Mouse (Mus musculus): ENCODE data around the gene Cyp4f15.
"Not testable (repeated sequence)": the region's sequence is repeated elsewhere in the genome, so short reads cannot be mapped to it uniquely, and the experiment has no call there.

Cyp4f15 gene

DNA sequence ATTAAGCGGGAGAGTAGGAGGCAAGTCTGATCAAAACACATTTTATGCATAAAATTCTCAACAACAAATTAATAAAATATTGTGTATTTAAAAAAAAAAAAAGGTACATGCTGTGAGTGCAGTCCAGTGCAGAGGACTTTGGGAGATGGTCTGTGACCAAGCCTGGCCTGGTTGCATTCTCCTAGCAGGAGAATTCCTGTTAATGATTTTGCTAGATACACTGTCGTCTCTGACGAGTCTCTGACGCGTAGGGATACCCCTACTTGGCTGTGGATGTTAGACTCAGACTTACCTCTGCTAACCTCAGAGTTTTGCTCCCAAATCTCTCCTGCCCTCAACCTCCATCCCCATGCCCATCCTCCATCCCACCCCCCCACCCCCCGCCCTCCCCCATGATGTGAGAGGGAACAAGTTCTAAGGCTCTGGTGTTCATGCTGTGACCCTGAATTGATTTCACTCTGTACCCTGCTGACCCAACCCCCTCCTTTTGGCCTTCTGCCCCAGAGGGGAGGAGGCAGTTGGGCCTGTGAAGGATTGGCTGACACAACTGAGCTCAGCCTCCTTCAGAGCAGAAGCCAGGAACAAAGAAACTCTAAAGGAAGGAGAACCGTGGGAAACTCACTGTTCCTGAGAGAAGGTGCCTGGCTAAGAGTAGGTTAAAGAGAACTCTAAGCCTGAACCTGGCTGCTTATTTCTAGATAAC is at the start of gene Cyp4f15:
TSS of gene Cyp4f15 (plus strand) at position 580 of the 703 bp plus-strand sequence.
- peak; percentile 41 for DNase-seq

GRCm38 (mm10) chr17:32636341-32636740 is 49.1 kb upstream of the Cyp4f15 start:
- DNase-seq, result no peak

DNA sequence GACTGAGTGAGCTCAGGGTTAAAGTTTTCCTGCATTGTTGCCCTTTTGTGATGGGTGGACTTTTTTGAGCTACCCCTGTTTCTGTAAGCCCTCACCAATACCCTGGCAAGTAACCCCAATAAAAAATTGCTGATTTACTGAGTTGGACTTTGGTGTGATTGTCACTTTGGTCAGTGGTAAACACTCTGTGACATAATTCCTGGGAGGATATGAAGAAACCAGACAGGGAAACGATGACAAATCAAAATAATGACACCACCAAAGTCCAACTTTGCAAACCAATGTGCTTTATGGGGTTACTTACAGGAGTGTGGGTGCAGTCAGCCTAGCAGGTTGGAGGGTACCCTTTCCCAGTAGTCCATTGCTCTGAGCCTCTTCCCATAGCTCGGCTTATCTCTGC is 48.3 kb upstream of the Cyp4f15 start:
- no peak for DNase-seq

DNA sequence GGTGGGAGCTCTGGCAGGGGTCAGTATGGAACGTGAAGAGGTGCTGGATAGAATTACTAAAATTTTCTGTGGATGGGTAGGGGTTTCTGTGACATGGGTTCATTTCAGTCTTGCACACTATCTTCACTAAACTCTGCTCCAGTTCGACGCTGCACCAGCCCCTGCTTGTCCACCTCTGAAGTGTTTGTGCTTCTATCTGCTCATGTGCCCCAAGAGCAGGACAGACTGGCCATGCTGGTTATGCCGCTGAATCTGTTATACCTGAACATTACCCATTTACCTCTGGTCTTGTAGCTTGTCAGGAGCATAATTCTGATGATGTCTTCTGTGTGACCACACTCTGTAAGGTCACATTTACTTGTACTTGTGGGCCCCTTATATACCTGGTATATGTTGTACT is 38.8 kb upstream of the Cyp4f15 start:
- no peak for DNase-seq

GRCm38 (mm10) chr17:32653860-32654259 is 31.6 kb upstream of the Cyp4f15 start:
- no peak for DNase-seq

GRCm38 (mm10) chr17:32657041-32657440 is 28.4 kb upstream of the Cyp4f15 start:
- DNase-seq, result no peak

DNA sequence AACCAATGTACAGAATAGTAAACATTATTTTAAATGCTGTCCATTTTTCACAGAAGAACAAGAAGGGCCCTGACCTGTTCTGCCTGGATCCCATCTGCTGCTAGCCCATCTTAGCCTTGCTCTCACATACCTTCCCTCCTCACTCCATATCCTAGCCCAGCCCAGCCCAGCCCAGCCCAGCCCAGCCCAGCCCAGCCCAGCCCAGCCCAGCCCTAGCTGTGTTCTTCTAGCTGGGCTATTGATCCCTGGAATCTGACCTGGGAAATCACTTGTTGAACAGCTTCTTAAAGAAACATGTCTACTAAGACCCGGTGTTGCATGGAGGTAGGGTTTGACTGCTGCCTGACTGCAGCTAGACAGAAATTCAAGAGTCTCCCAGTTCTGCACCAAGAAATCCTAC is 27.2 kb upstream of the Cyp4f15 start:
- no peak for DNase-seq

DNA sequence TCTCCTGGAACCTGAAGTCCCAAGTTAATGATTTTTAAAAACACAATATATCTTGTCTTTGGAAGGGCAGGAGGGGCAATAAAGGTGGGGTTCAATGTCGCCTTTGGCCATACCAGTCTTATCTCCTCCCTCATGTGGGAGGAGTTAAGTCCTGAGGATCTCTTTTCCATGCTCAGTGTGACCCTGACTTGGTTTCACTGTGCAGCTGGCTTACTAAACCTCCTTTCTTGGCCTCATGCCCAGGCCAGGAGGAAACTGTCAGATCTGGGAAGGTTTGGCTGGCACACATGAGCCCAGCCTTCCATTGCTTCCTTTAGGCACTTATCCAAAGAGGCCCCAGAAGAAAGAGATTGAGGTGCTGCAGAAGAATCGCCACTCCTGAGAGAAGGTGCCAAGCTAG is 26.7 kb upstream of the Cyp4f15 start, which contains the start of gene Cyp4f40:
TSS of gene Cyp4f40 (plus strand) at position 189 of the 400 bp plus-strand sequence.
- no peak for DNase-seq

DNA sequence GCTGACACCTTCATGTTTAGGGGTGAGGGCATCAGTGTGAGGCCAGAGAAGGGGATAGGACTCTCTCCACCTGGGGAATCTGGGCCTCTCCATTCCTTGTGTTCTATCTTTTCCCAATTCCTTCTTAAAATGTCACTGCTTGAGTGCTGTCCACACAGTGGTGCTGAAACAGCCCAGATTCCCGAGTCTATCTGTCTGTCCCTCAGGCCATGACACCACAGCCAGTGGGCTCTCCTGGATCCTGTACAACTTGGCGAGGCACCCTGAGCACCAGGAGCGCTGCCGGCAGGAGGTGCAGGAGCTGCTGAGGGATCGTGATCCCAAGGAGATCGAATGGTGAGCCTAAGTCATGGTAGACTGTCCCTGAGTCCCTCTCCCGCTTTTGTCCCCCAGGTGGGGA is 11.5 kb upstream of the Cyp4f15 start:
- DNase-seq, result peak; percentile 22

DNA sequence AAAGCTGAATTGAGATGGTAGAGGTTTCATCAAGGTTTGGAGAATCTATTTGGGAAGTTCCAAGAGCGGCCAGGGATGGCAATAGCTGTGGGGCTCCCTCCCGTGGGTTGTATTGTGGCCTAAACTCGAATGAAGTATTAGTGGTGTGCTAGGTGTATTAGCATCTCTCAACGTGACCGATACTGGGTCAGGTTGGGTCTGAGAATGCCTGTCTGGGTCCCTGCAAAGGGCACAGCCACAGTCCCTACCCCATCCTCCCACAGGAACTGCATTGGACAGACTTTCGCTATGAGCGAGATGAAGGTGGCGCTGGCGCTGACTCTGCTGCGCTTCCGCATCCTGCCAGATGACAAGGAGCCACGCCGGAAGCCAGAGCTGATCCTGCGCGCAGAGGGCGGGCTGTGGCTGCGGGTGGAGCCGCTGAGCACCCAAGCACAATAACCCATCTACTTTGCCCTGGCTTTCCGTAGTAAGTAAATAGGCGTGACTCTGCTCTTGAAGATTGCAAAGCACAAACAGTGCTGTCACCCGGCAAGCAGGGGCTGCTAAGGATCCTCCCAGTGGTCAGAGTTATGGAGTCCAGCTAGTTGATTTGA is 9.3 kb upstream of the Cyp4f15 start:
- peak; percentile 33 for DNase-seq

- DNase-seq, result peak; percentile 63
Measured at GRCm38 (mm10) chr17:32680404-32680803, 5.0 kb upstream of the Cyp4f15 start.

- no peak for DNase-seq
Measured at GRCm38 (mm10) chr17:32686722-32687121, 1.3 kb downstream of the Cyp4f15 start.

DNA sequence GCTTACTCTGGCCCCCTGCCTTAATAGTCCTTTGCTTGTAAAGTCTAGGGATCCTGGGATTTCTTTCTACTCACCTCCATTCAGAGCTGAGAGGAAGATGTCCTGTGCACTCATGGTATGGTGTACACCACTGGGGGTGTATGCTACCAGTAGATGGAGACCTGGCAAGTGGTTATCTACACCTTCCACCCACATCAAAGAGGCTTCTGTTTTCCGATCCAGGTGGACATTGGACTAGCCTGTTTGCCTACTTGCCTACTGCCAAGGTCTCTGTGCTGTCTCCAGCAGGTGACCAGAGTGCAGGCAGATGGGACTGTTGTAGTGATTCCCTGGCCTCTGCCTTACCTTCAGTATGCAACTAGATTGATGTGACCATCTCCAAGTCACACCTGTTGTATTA is 5.5 kb downstream of the Cyp4f15 start:
- DNase-seq, result no peak

DNA sequence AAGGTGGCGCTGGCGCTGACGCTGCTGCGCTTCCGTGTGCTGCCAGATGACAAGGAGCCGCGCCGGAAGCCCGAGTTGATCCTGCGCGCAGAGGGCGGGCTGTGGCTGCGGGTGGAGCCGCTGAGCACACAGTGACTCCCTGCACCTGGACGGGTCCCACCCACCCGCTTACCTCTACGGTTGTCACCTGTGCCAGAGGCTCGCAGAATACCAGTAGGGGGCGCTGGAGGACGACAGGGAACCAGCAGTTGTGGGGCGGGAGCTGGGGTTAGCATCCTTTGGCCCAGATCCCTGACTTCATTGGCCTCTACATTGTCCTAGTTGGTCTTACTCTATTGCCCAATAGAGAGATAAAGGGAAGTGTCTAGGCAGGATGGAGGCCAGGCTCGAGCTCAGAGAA is 17.4 kb downstream of the Cyp4f15 start:
- peak; percentile 14 for DNase-seq

- DNase-seq, result not testable (repeated sequence)
Measured at GRCm38 (mm10) chr17:32710541-32710940, 25.1 kb downstream of the Cyp4f15 start.

DNA sequence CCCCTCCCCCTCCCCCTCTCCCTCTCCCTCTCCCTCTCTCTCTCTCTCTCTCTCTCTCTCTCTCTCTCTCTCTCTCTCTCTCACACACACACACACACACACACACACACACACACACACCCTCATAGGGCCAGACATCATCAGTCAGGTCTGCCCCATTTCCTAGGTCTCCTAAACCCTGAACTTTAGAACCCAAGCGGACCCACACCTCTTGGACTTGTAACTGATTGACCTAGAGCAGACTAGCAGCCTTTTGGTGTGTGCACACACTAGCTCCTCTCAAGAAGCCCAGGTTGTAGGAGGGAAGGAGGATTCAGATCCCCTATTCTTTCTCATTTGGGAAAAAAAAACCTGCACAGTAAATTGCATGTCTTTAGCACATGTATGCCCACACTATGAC is 36.7 kb downstream of the Cyp4f15 start:
- not testable (repeated sequence) for DNase-seq

DNA sequence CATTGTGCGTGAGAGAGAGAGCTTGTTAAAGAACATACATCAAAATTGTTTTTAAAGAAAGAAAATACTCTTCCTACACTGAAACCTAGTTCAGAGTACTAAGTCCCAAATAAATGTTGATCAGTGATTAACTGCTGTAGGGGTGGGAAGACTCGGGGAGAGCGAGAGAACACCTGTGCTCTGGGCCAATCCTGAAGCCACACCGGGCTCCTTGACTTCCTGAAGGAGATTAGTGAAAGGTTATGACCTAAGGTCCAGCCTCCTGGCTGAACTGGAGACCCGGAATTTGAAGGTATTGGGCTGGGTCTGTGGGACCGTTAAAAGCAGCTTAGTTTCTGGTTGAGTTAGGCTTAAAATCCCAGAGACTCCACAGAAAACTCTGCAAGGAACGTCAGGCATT is 37.3 kb downstream of the Cyp4f15 start:
- DNase-seq, result no peak

- DNase-seq, result not testable (repeated sequence)
Measured at GRCm38 (mm10) chr17:32726360-32726759, 40.9 kb downstream of the Cyp4f15 start.

DNA sequence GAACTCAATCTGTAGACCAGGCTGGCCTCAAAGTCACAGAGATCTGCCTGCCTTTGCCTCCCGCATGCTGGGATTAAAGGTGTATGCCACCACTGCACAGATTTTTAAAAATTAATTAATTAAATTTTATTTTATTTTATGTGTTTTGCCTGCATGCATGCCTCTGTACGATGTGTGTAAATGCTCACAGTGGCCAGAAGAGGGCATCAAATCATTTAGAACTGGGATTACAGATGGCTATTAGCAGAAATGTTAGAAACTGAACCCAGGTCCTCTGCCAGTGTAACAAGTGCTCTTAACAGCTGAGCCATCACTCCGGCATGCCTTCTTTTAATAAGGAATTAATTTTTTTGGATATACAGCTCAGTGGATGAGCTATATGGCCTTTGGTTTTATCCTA is 43.6 kb downstream of the Cyp4f15 start:
- no peak for DNase-seq

DNA sequence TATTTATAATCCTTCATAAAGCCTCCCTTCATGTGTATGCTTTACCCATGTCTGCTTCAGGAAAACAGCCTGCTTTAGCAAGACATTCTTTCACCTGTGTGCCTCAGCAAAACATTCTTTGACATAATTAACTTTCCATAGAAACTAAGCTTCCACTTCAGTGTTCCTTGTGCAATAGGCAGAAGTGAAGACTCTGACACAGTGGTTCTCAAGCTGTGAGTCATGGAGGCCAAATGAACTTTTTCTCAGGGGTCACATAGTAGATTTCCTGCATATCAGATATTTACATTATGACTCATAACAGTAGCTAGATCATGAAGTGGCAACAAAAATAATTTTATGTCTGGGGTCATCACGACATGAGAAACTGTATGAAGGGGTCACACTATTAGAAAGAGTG is 53.0 kb downstream of the Cyp4f15 start:
- DNase-seq, result no peak

- peak; percentile 7 for DNase-seq
Measured at GRCm38 (mm10) chr17:32741057-32741456, 55.6 kb downstream of the Cyp4f15 start.

- no peak for DNase-seq
Measured at GRCm38 (mm10) chr17:32750611-32751010, 65.2 kb downstream of the Cyp4f15 start.
